Mouse (Mus musculus): ENCODE results near the gene Gpr65. TPM values are rescaled to one million over a fixed set of nuclear protein-coding genes. Genes with fewer than 3 reads are reported as not detected.

Gpr65 gene
- 0.85 and 0.92 TPM in 2 replicates for polyA plus RNA-seq (2012; rRNA removed)

GRCm38 (mm10) chr12:98268441-98269369 lies at the start of gene Gpr65:
TSS of gene Gpr65 (plus strand) at chr12:98268635.

GRCm38 (mm10) chr12:98258845-98259517 lies 9.5 kb upstream of the Gpr65 start, which contains the start of gene Galc:
TSS of gene Galc (minus strand) at chr12:98259459.

Other genes with a start within 250 kb of the Gpr65 start
- gene Galc, start 9.2 kb upstream of the Gpr65 start, polyA plus RNA-seq (2012; rRNA removed) = 13.9 and 18.7 TPM in 2 replicates